Mouse (Mus musculus): Measurements from ENCODE around the gene Larp1b.

The Larp1b gene

GRCm38 (mm10) chr3:41009990-41010389 lies 60.4 kb downstream of the Larp1b start:
- peaks cover 12% of the 10 kb centered on the region for H3K4me1 ChIP-seq (replicated peaks; ENCODE audit: low read depth, low read length)
- no peaks in the 10 kb centered on the region for H3K36me3 ChIP-seq (ENCODE audit: insufficient read depth, low read length)
- H3K27me3 ChIP-seq (ENCODE audit: insufficient read depth, low read length), result no peaks in the 10 kb centered on the region
- H3K9me3 ChIP-seq (ENCODE audit: low read length), result no peaks in the 10 kb centered on the region
- H3K4me3 ChIP-seq (replicated peaks; ENCODE audit: low read length), result no peak overlapping the region
- TF ChIP-seq NANOG (IDR thresholded peaks at IDR 0.05; ENCODE audit: borderline replicate concordance, low read length) (no peak), CTCF (conservative IDR thresholded peaks at IDR 0.05; ENCODE audit: low read length) (no peak), POU5F1 (IDR thresholded peaks at IDR 0.05; ENCODE audit: borderline replicate concordance, low read length) (no peak)

GRCm38 (mm10) chr3:41010701-41011100 lies 61.1 kb downstream of the Larp1b start:
- no peaks in the 10 kb centered on the region for H3K36me3 ChIP-seq (ENCODE audit: insufficient read depth, low read length)
- H3K27me3 ChIP-seq (ENCODE audit: insufficient read depth, low read length), result no peaks in the 10 kb centered on the region
- no peak for TF ChIP-seq NANOG (IDR thresholded peaks at IDR 0.05; ENCODE audit: borderline replicate concordance, low read length)
- TF ChIP-seq CTCF (conservative IDR thresholded peaks at IDR 0.05; ENCODE audit: low read length), result no peak
- no peak for TF ChIP-seq POU5F1 (IDR thresholded peaks at IDR 0.05; ENCODE audit: borderline replicate concordance, low read length)
- H3K4me1 ChIP-seq (replicated peaks; ENCODE audit: low read depth, low read length), result peaks cover 12% of the 10 kb centered on the region
- H3K4me3 ChIP-seq (replicated peaks; ENCODE audit: low read length), result no peak overlapping the region
- H3K9me3 ChIP-seq (ENCODE audit: low read length), result no peaks in the 10 kb centered on the region

GRCm38 (mm10) chr3:41012451-41012850 lies 62.8 kb downstream of the Larp1b start:
- Histone ChIP-seq H3K36me3 (ENCODE audit: insufficient read depth, low read length) (no peaks in the 10 kb centered on the region), H3K9me3 (ENCODE audit: low read length) (no peaks in the 10 kb centered on the region), H3K27me3 (ENCODE audit: insufficient read depth, low read length) (no peaks in the 10 kb centered on the region), H3K4me3 (replicated peaks; ENCODE audit: low read length) (no peak overlapping the region), H3K4me1 (replicated peaks; ENCODE audit: low read depth, low read length) (peaks cover 14% of the 10 kb centered on the region)
- no peak for TF ChIP-seq CTCF (conservative IDR thresholded peaks at IDR 0.05; ENCODE audit: low read length)
- no peak for TF ChIP-seq POU5F1 (IDR thresholded peaks at IDR 0.05; ENCODE audit: borderline replicate concordance, low read length)
- no peak for TF ChIP-seq NANOG (IDR thresholded peaks at IDR 0.05; ENCODE audit: borderline replicate concordance, low read length)

- no peak for TF ChIP-seq POU5F1 (IDR thresholded peaks at IDR 0.05; ENCODE audit: borderline replicate concordance, low read length)
- TF ChIP-seq CTCF (conservative IDR thresholded peaks at IDR 0.05; ENCODE audit: low read length), result no peak
- no peak for TF ChIP-seq NANOG (IDR thresholded peaks at IDR 0.05; ENCODE audit: borderline replicate concordance, low read length)
- no peaks in the 10 kb centered on the region for H3K27me3 ChIP-seq (ENCODE audit: insufficient read depth, low read length)
- H3K9me3 ChIP-seq (ENCODE audit: low read length), result no peaks in the 10 kb centered on the region
- H3K4me1 ChIP-seq (replicated peaks; ENCODE audit: low read depth, low read length), result peaks cover 26% of the 10 kb centered on the region
- H3K36me3 ChIP-seq (ENCODE audit: insufficient read depth, low read length), result no peaks in the 10 kb centered on the region
- no peak overlapping the region for H3K4me3 ChIP-seq (replicated peaks; ENCODE audit: low read length)
Measured at GRCm38 (mm10) chr3:41014946-41015345, 65.3 kb downstream of the Larp1b start.

- Histone ChIP-seq H3K27me3 (ENCODE audit: insufficient read depth, low read length) (no peaks in the 10 kb centered on the region), H3K36me3 (ENCODE audit: insufficient read depth, low read length) (no peaks in the 10 kb centered on the region), H3K9me3 (ENCODE audit: low read length) (no peaks in the 10 kb centered on the region), H3K4me1 (replicated peaks; ENCODE audit: low read depth, low read length) (peaks cover 17% of the 10 kb centered on the region), H3K4me3 (replicated peaks; ENCODE audit: low read length) (no peak overlapping the region)
- TF ChIP-seq NANOG (IDR thresholded peaks at IDR 0.05; ENCODE audit: borderline replicate concordance, low read length) (no peak), CTCF (conservative IDR thresholded peaks at IDR 0.05; ENCODE audit: low read length) (no peak), POU5F1 (IDR thresholded peaks at IDR 0.05; ENCODE audit: borderline replicate concordance, low read length) (no peak)
Measured at GRCm38 (mm10) chr3:41018022-41018608, 68.5 kb downstream of the Larp1b start.

GRCm38 (mm10) chr3:41020687-41021086 lies 71.1 kb downstream of the Larp1b start:
- Histone ChIP-seq H3K4me3 (replicated peaks; ENCODE audit: low read length) (no peak overlapping the region), H3K36me3 (ENCODE audit: insufficient read depth, low read length) (no peaks in the 10 kb centered on the region), H3K4me1 (replicated peaks; ENCODE audit: low read depth, low read length) (peaks cover 14% of the 10 kb centered on the region), H3K9me3 (ENCODE audit: low read length) (no peaks in the 10 kb centered on the region), H3K27me3 (ENCODE audit: insufficient read depth, low read length) (no peaks in the 10 kb centered on the region)
- TF ChIP-seq POU5F1 (IDR thresholded peaks at IDR 0.05; ENCODE audit: borderline replicate concordance, low read length), result no peak
- TF ChIP-seq NANOG (IDR thresholded peaks at IDR 0.05; ENCODE audit: borderline replicate concordance, low read length), result no peak
- TF ChIP-seq CTCF (conservative IDR thresholded peaks at IDR 0.05; ENCODE audit: low read length), result no peak

GRCm38 (mm10) chr3:41021980-41022379 lies 72.4 kb downstream of the Larp1b start:
- TF ChIP-seq CTCF (conservative IDR thresholded peaks at IDR 0.05; ENCODE audit: low read length), result no peak
- TF ChIP-seq POU5F1 (IDR thresholded peaks at IDR 0.05; ENCODE audit: borderline replicate concordance, low read length), result no peak
- TF ChIP-seq NANOG (IDR thresholded peaks at IDR 0.05; ENCODE audit: borderline replicate concordance, low read length), result no peak
- Histone ChIP-seq H3K4me1 (replicated peaks; ENCODE audit: low read depth, low read length) (peaks cover 14% of the 10 kb centered on the region), H3K27me3 (ENCODE audit: insufficient read depth, low read length) (no peaks in the 10 kb centered on the region)

GRCm38 (mm10) chr3:41030705-41031104 lies 81.1 kb downstream of the Larp1b start:
- Histone ChIP-seq H3K36me3 (ENCODE audit: insufficient read depth, low read length) (no peaks in the 10 kb centered on the region), H3K9me3 (ENCODE audit: low read length) (no peaks in the 10 kb centered on the region), H3K27me3 (ENCODE audit: insufficient read depth, low read length) (no peaks in the 10 kb centered on the region), H3K4me3 (replicated peaks; ENCODE audit: low read length) (no peak overlapping the region), H3K4me1 (replicated peaks; ENCODE audit: low read depth, low read length) (no peaks in the 10 kb centered on the region)
- TF ChIP-seq POU5F1 (IDR thresholded peaks at IDR 0.05; ENCODE audit: borderline replicate concordance, low read length) (no peak), CTCF (conservative IDR thresholded peaks at IDR 0.05; ENCODE audit: low read length) (no peak), NANOG (IDR thresholded peaks at IDR 0.05; ENCODE audit: borderline replicate concordance, low read length) (no peak)

More at GRCm38 (mm10) chr3:41021980-41022379, 72.4 kb downstream of the Larp1b start:
- Histone ChIP-seq H3K9me3 (ENCODE audit: low read length) (no peaks in the 10 kb centered on the region), H3K4me3 (replicated peaks; ENCODE audit: low read length) (no peak overlapping the region), H3K36me3 (ENCODE audit: insufficient read depth, low read length) (no peaks in the 10 kb centered on the region)
